Mouse (Mus musculus) intestine, embryonic 16.5 days (tissue): Measurements from ENCODE around the gene Cdc42ep2. TPM values are rescaled to one million over a fixed set of nuclear protein-coding genes. Genes with fewer than 3 reads are reported as not detected.

Source experiments
- ATAC-seq: fragments of 200-750 bp; cut with Nextera tagmentation; 2 replicates; pipeline ENCODE4 v1.8.0; 2017; ENCODE audit warnings: moderate TSS enrichment, moderate library complexity
- H3K27ac ChIP-seq: fragments of 300-500 bp; sonication (generic); 2 replicates; pipeline ENCODE4 v1.5.1; 2014; ENCODE audit warnings: mild to moderate bottlenecking, low read length
- H3K27me3 ChIP-seq: fragments of 300-500 bp; sonication (generic); replicated peaks from 2 replicates; pipeline ENCODE4 v1.6.1; 2014; ENCODE audit warnings: low read length, control low read depth, mixed read lengths; ENCODE audit not compliant: control insufficient read depth, insufficient read depth
- H3K36me3 ChIP-seq: fragments of 300-500 bp; sonication (generic); 2 replicates; pipeline ENCODE4 v1.6.1; 2014; ENCODE audit warnings: low read length, control low read depth; ENCODE audit not compliant: control insufficient read depth, insufficient read depth
- H3K4me1 ChIP-seq: fragments of 300-500 bp; sonication (generic); 2 replicates; pipeline ENCODE4 v1.6.1; 2014; ENCODE audit warnings: low read length, control low read depth, mixed read lengths; ENCODE audit not compliant: control insufficient read depth, insufficient read depth
- H3K4me2 ChIP-seq: fragments of 300-500 bp; sonication (generic); 2 replicates; pipeline ENCODE4 v1.6.1; 2014; ENCODE audit warnings: low read depth, low read length, control low read depth
- H3K4me3 ChIP-seq: fragments of 300-500 bp; sonication (generic); 2 replicates; pipeline ENCODE4 v1.5.1; 2014; ENCODE audit warnings: mild to moderate bottlenecking, low read length
- H3K9ac ChIP-seq: fragments of 300-500 bp; sonication (generic); 2 replicates; pipeline ENCODE4 v1.6.1; 2014; ENCODE audit warnings: low read depth, low read length
- H3K9me3 ChIP-seq: fragments of 300-500 bp; sonication (generic); 2 replicates; pipeline ENCODE4 v1.6.1; 2016; ENCODE audit warnings: low read length, control low read depth; ENCODE audit not compliant: control insufficient read depth
- WGBS: fragments of 180-500 bp; shearing (Covaris S2); extraction: QIAGEN DNeasy Blood & Tissue Kit; methylation state at CpG from one replicate; pipeline ENCODE4 v1.1.7; 2014; 5-methylcytosine and 5-hydroxymethylcytosine counted together
- polyA plus RNA-seq: library from polyadenylated mRNA; unstranded; fragments of >200 nt; fragmentation: Nextera tagmentation; extraction: Ambion mirVana; gene quantifications from 2 replicates; pipeline ENCODE4 v1.2.1, GENCODE M21; 2015

Cdc42ep2 gene
- polyA plus RNA-seq, 1 experiment from 2014 or later, result 14.7 TPM

DNA sequence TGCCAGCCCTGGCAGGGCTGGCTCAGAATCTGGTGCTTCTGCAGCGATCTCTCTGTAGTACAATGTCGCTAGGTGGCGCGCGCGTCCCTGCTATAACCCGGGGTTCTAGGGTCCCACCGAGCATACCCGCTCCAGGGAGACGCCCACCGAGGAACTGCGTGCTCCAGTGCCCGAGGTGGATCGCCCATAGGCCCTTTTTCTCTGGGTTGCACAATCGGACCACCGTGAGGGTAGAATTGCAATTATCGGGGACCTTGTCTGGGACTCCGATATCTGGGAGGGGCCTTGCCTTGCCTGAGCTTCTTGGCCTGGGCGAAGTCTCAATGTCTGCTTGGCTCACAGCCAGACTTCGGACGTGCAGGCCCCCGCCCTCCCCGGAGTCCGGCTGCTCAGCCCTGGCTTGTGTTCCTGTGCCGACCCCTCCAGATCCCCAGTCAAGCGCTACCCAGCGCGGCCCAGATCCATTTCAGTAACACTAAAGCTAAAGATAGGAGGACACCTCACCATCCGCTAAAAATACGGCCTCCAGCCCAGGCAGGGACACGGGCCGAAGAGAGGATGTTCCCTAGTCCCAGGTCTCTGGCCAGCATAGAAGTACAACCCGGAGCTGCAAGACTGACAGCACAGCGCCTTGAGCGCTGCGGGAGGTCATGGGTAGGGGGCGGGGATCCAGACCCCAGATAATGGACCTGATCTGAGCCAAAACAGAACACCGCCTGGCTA lies 465 bp downstream of the Cdc42ep2 start:
- Histone ChIP-seq H3K4me3 (peak overlapping the region; percentile 71), H3K36me3 (0 out of 2 replicates have a peak, but pooled peaks cover 3% of the 10 kb centered on the region), H3K9ac (peak overlapping the region; percentile 75), H3K4me2 (peak overlapping the region; percentile 95), H3K9me3 (no peaks in the 10 kb centered on the region), H3K27me3 (no peaks in the 10 kb centered on the region), H3K4me1 (peaks cover 37% of the 10 kb centered on the region), H3K27ac (peak overlapping the region; percentile 95)
- ATAC-seq, result peak; percentile 77
- WGBS, result under 1% methylated on average over 38 of the region's 38 CpGs

DNA sequence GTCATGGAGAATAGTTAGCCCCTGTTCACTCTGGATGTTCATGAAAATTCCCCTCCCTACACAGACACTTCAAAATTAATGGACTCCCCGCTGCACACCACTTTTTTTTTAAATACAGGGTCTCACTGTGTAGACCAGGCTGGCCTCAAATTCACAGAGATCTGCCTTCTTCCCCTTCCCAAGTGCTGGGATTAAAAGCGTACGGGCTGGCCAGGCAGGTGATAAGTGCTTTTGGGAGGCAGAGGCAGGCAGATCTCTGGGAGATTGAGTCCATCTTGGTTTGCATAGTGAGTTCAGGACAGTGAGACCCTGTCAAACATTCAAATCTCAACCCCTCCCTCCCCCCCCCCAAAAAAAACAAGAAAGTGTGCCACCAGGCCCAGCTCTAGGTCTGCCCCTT lies 1.7 kb downstream of the Cdc42ep2 start:
- Histone ChIP-seq H3K27ac (no peak overlapping the region), H3K9me3 (no peaks in the 10 kb centered on the region), H3K36me3 (0 out of 2 replicates have a peak, but pooled peaks cover 4% of the 10 kb centered on the region), H3K9ac (no peak overlapping the region), H3K27me3 (no peaks in the 10 kb centered on the region), H3K4me3 (no peak overlapping the region), H3K4me2 (peak overlapping the region; percentile 17; the same call in 1 of the 2 replicates), H3K4me1 (peaks cover 27% of the 10 kb centered on the region)
- ATAC-seq, result no peak
- WGBS, result 92% methylated on average over 3 of the region's 3 CpGs

DNA sequence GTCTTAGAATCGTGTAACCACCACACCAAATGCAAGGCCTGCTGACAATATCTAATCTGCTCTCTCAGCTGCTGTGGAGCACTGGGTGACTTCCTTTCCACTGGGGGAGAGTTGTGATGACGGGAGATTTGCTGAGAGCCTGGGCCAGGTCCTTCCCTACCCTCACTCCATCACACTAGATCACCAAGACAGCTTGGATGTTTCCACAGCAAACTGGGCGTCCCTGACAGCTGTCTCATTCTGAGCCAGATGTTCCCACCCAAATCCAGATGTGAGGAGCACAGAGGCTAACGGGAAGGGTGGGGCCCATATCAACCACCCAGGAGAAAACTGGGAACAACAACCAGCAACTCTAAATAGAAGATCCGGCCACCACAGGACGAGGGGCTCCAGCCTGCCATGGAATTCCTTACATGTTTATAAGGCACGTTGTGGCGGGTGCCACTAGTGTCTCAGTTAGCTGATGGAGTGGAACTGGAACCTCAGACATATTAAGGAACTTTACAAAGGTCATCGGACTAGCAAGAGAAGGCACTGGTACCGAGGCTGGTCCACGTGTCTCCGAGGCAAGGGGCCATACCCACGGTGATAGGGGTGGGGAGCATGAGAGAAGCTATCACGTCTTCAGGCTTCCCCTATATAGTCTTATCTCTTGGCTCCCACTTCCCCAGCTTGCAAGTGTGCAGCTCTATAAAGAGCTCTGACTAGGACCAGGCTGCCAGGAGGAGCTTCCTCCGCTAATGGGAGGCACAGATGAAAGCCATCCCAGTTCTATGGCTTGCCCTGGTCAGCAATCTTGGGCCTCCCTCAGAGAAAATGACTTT lies 2.3 kb downstream of the Cdc42ep2 start:
- Histone ChIP-seq H3K36me3 (0 out of 2 replicates have a peak, but pooled peaks cover 9% of the 10 kb centered on the region), H3K27me3 (no peaks in the 10 kb centered on the region), H3K4me3 (0 out of 2 replicates have a peak overlapping the region, but pooled peaks have one; percentile 5), H3K9ac (peak overlapping the region; percentile 54; the same call in 1 of the 2 replicates), H3K4me1 (peaks cover 27% of the 10 kb centered on the region), H3K27ac (peak overlapping the region; percentile 24; the same call in 1 of the 2 replicates), H3K4me2 (peak overlapping the region; percentile 39), H3K9me3 (no peaks in the 10 kb centered on the region)
- 67% methylated on average over 15 of the region's 15 CpGs for WGBS
- ATAC-seq, result no peak

DNA sequence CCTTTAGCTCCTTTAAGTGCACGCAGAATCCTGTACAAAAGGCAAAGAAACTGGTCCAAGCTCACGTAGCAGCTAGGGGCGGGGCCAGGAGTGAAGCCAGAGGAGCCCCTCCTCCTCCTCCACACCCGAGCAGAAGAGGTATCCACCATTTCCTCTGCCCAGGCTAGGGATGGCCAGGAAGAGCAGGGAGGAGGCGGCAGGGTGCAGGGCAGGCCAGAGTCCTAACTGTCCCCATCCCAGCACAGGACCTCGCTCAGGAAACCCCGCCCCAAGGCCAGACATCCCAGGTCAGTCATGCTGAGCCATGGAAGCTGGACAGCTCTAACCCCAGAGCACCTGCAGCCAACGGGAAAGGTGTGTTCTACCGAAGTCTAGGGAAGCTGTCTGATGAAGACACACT lies 2.9 kb downstream of the Cdc42ep2 start:
- 22% methylated on average over 9 of the region's 9 CpGs for WGBS
- Histone ChIP-seq H3K27me3 (no peaks in the 10 kb centered on the region), H3K9ac (peak overlapping the region; percentile 54; the same call in 1 of the 2 replicates), H3K4me3 (peak overlapping the region; percentile 5; the same call in 1 of the 2 replicates), H3K4me1 (peaks cover 27% of the 10 kb centered on the region), H3K27ac (peak overlapping the region; percentile 24; the same call in 1 of the 2 replicates), H3K36me3 (peaks cover 14% of the 10 kb centered on the region; the same call in 1 of the 2 replicates), H3K9me3 (no peaks in the 10 kb centered on the region), H3K4me2 (peak overlapping the region; percentile 39)
- ATAC-seq, result 0 out of 2 replicates have a peak, but pooled peaks have one; percentile 9

DNA sequence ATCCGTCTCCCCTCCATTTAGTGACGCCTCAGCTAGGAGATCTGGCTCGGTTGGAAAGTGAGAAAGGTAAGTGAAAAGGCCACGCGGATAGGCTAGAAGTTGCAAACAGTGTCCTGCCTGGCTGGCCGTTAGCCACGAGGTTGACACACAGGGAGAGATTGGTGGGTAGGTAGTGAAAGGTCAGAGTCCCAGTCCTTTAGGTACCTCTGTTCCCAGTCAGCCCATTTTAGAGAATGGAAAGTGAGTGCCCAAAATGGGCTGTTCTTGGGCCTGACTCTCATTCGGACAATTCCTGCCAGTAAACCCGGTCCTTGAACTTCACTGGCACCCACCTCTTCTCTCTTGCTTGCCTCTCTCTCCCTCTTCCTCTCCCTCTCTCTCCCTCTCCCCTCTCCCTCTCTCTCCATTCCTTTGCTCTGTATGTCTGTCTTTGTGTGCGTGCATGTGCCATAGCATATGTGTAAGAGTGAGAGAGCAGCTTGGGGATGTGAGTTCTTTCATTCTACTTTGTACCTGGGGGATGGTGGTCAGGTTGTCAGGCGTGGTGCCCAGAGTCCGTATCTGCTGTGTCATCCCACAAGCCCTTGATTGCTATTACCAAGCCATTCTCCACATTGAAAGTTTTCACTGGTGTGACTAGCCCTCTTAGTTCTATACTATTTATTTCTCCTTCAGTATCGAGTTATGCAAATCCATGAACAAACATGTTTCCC lies 11.5 kb downstream of the Cdc42ep2 start, which contains the start of gene Dpf2:
Gene Dpf2 (minus strand): TSS at position 4 of the 713 bp plus-strand sequence.
- H3K9ac ChIP-seq, result peak within 1 kb of the TSS; percentile 97
- no peaks in the 10 kb centered on the region for H3K9me3 ChIP-seq
- peak within 1 kb of the TSS; percentile 79 for H3K4me2 ChIP-seq
- peaks cover 30% of the 10 kb centered on the region for H3K4me1 ChIP-seq
- peak; percentile 73 for ATAC-seq
- 16% methylated on average over 13 of the region's 13 CpGs for WGBS
- H3K36me3 ChIP-seq, result peaks cover 11% of the 10 kb centered on the region; the same call in 1 of the 2 replicates
- H3K27ac ChIP-seq, result peak within 1 kb of the TSS; percentile 84
- H3K27me3 ChIP-seq, result no peaks in the 10 kb centered on the region
- peak within 1 kb of the TSS; percentile 94 for H3K4me3 ChIP-seq

DNA sequence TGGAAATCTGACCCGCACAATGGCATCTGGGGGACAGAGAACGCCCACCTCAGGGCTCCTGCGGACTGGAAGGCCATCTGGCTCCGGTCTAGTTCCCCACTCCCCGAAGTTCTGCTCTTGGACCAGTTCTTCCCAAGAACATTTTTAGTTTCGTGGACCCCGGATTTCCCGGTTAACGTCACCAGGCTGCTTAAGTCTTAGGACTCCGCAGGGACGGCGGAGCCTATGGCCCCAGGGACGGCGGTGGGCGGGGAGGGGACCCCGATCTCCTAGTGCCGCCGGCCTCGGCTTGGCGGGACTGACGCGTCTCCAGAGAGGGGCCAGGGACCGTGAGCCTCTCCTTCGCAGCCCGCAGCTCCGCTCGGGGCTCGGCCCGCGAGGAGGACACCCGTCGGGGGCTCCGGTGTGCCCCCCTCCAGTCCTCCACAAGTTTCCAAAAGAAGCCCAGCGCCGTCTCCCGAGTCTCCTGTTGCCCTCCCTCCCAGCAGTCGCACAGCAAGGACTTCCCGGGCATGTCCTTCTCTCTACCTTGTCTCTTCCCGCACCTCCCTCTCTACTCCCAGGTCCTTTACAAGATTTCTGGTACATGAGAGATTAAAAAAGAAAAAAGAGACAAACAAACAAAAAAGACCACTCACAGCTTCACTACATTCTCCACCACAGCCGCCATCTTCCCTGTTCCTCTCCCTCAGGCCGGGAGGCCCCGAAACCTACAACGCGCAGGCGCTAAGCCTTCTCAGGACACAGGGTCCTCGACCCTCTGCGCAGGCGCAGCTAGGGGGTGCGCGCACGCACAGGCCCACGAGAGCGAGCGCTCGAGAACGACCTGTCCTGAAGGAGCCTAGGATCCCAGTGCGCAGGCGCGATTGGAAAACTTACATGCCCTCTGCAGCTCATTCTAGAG lies 12.3 kb downstream of the Cdc42ep2 start:
- Histone ChIP-seq H3K36me3 (peaks cover 6% of the 10 kb centered on the region; the same call in 1 of the 2 replicates), H3K9ac (peak overlapping the region; percentile 97), H3K27ac (peak overlapping the region; percentile 84), H3K27me3 (no peaks in the 10 kb centered on the region), H3K4me1 (peaks cover 30% of the 10 kb centered on the region), H3K4me2 (peak overlapping the region; percentile 79), H3K4me3 (peak overlapping the region; percentile 94), H3K9me3 (no peaks in the 10 kb centered on the region)
- under 1% methylated on average over 59 of the region's 59 CpGs for WGBS
- ATAC-seq, result peak; percentile 98

DNA sequence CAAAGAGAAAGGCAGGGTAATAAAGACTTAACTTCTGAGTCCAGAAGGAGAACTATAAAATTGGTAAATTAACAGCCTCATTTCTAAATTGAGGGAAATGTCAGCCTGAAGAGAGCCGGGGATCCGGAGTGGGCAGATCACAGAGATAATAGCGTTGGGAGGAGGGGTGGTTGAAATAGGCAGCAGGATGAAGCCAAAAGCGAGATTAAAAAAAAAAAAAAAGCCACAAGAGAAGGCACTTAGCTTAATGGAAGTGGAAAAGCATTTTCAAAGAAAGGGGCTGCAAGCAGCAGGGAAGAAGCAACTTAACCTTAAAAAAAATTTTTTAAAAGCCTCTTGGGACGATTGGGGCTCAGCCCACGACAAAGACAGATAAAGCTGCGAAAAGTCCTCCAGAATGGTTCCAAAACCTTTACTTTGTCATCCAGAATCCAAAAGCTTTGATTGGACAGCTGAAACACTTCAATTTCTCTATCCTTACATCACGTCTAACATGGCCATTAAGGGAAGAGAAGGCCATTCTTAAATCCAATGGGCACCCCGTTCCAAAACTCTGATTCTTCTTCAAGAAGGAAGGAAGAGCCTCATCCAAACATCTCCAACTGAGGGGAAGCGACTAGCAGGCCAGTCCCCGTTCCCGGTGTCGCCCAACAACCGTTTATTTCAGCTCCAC lies 13.1 kb downstream of the Cdc42ep2 start:
- WGBS, result 5% methylated on average over 14 of the region's 14 CpGs
- H3K4me2 ChIP-seq, result peak overlapping the region; percentile 67
- H3K27me3 ChIP-seq, result no peaks in the 10 kb centered on the region
- H3K9me3 ChIP-seq, result no peaks in the 10 kb centered on the region
- peak overlapping the region; percentile 94 for H3K4me3 ChIP-seq
- ATAC-seq, result no peak
- H3K27ac ChIP-seq, result peak overlapping the region; percentile 84
- peaks cover 30% of the 10 kb centered on the region for H3K4me1 ChIP-seq
- peak overlapping the region; percentile 97 for H3K9ac ChIP-seq
- H3K36me3 ChIP-seq, result peaks cover 1% of the 10 kb centered on the region; the same call in 1 of the 2 replicates

DNA sequence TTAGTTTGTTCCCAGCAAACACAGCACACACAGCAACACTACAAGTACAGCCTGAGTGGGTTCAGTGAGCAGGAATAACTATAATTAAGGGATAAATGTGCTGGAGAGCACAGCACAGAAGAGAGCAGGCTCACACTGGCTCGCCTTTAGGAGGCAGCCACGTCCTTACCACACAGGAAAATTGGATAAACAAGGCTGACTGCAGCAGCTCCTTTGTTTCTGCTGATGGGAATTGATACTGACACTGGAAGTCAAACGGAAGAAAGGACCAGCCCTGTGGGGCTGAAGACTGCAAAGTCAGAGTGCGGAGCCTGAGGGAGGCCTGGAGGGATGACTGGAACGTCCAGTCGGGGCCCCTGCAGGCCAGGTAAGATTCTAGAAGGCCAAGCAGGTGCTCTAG lies 14.4 kb downstream of the Cdc42ep2 start:
- WGBS, result 49% methylated on average over 6 of the region's 6 CpGs
- Histone ChIP-seq H3K36me3 (peaks cover 11% of the 10 kb centered on the region; the same call in 1 of the 2 replicates), H3K9ac (peak overlapping the region; percentile 37; the same call in 1 of the 2 replicates), H3K27ac (no peak overlapping the region), H3K4me3 (peak overlapping the region; percentile 7; the same call in 1 of the 2 replicates), H3K9me3 (no peaks in the 10 kb centered on the region), H3K27me3 (no peaks in the 10 kb centered on the region), H3K4me2 (peak overlapping the region; percentile 19; the same call in 1 of the 2 replicates), H3K4me1 (peaks cover 30% of the 10 kb centered on the region)
- no peak for ATAC-seq
